Mouse (Mus musculus) ES-E14 (cell line): ENCODE measurements around the gene Heatr9. TPM values are rescaled to one million over a fixed set of nuclear protein-coding genes. Genes with fewer than 3 reads are reported as not detected.

ENCODE experiments used
- DNase-seq: peaks from one replicate; pipeline ENCODE4 v3.0.0-alpha.2; 2013; ENCODE audit warnings: low read depth, low spot score
- H3K27ac ChIP-seq: 2 replicates; pipeline ENCODE4 v1.5.1; 2012; ENCODE audit warnings: low read depth, mild to moderate bottlenecking, low read length, moderate library complexity, mixed read lengths; ENCODE audit not compliant: poor library complexity, insufficient read depth, severe bottlenecking
- H3K36me3 ChIP-seq: 2 replicates; pipeline ENCODE4 v1.6.1; 2012; ENCODE audit warnings: mild to moderate bottlenecking, low read length, moderate library complexity, mixed read lengths; ENCODE audit not compliant: control insufficient read depth, poor library complexity, insufficient read depth, severe bottlenecking
- H3K4me1 ChIP-seq, 2 experiments: fragments of 150-350 bp in 1 of 2; sonication (generic) in 1 of 2; 2 replicates each; pipeline ENCODE4 v1.6.1; 2012; ENCODE audit warnings: low read length in 2 of 2, mild to moderate bottlenecking in 1 of 2, mixed read lengths in 1 of 2; ENCODE audit not compliant: control insufficient read depth in 2 of 2, insufficient read depth in 2 of 2, poor library complexity in 1 of 2
- H3K4me3 ChIP-seq, 2 experiments: fragments of 150-350 bp in 1 of 2; sonication (generic) in 1 of 2; 2 replicates each; pipeline ENCODE4 v1.5.1; 2012; ENCODE audit warnings: low read length in 2 of 2, low read depth in 1 of 2, mild to moderate bottlenecking in 1 of 2, mixed read lengths in 1 of 2; ENCODE audit not compliant: insufficient read depth in 1 of 2, poor library complexity in 1 of 2, severe bottlenecking in 1 of 2
- H3K9ac ChIP-seq: 2 replicates; pipeline ENCODE4 v1.6.1; 2012; ENCODE audit warnings: low read depth, mild to moderate bottlenecking, low read length, mixed read lengths; ENCODE audit not compliant: poor library complexity, insufficient read depth, severe bottlenecking
- H3K9me3 ChIP-seq: fragments of 150-350 bp; sonication (generic); 2 replicates; pipeline ENCODE4 v1.6.1; 2012; ENCODE audit warnings: low read depth, mild to moderate bottlenecking, low read length; ENCODE audit not compliant: control insufficient read depth, insufficient read depth
- CHD2 ChIP-seq: IDR thresholded peaks from 2 replicates; pipeline ENCODE4 v1.6.1; 2014; ENCODE audit warnings: mild to moderate bottlenecking, low read depth, low read length, inconsistent platforms
- HCFC1 ChIP-seq: IDR thresholded peaks from 2 replicates; pipeline ENCODE4 v1.6.1; 2012; ENCODE audit warnings: low read length, inconsistent platforms, borderline replicate concordance; ENCODE audit not compliant: insufficient read depth
- MAFK ChIP-seq: IDR thresholded peaks from 2 replicates; pipeline ENCODE4 v1.6.1; 2014; ENCODE audit warnings: mild to moderate bottlenecking, low read depth, low read length, inconsistent platforms; ENCODE audit not compliant: insufficient read depth
- ZC3H11A ChIP-seq: IDR thresholded peaks from 2 replicates; pipeline ENCODE4 v1.6.1; 2012; ENCODE audit warnings: low read depth, mild to moderate bottlenecking, inconsistent platforms, low read length, borderline replicate concordance
- ZNF384 ChIP-seq: IDR thresholded peaks from 2 replicates; pipeline ENCODE4 v1.6.1; 2012; ENCODE audit warnings: low read depth, low read length, inconsistent platforms
- in situ Hi-C, 2 experiments: fragments of 600-800 bp; cut with MboI; formaldehyde crosslinking; loops; one replicate each; pipeline ENCODE4 v1.15.1; 2025; ENCODE audit warnings: low sequenced_read_pairs in 2 of 2, inconsistent platforms in 1 of 2; ENCODE audit not compliant: unreplicated experiment in 2 of 2
- total RNA-seq: library from RNA; depleted of rRNA; stranded (reverse); fragments of 300-350 nt; gene quantifications from 2 replicates; pipeline ENCODE4 v1.2.3, GENCODE M21; 2012

Gene Heatr9
- total RNA-seq, 1 experiment, result not detected

GRCm38 (mm10) chr11:83495571-83495970 lies 26.4 kb downstream of the Heatr9 start:
- peaks cover 2 to 15% of the 10 kb centered on the region in 2 experiments for H3K4me1 ChIP-seq
- H3K27ac ChIP-seq, result peak overlapping the region; percentile 44; the same call in 1 of the 2 replicates
- no peak overlapping the region for H3K4me3 ChIP-seq
- TF ChIP-seq CHD2 (0 out of 2 replicates have a peak, but pooled peaks have one; percentile 39), MAFK (no peak), HCFC1 (no peak)
- in situ Hi-C loops, result no loop called here
- H3K9me3 ChIP-seq, result no peaks in the 10 kb centered on the region
- peaks cover 3% of the 10 kb centered on the region for H3K36me3 ChIP-seq
- H3K9ac ChIP-seq, result no peak overlapping the region
- DNase-seq, result peak; percentile 57

GRCm38 (mm10) chr11:83491488-83491887 lies 30.5 kb downstream of the Heatr9 start:
- Histone ChIP-seq H3K36me3 (peaks cover 5% of the 10 kb centered on the region; the same call in 1 of the 2 replicates), H3K4me1 (peaks cover 2 to 15% of the 10 kb centered on the region in 2 experiments), H3K27ac (no peak overlapping the region), H3K9me3 (0 out of 2 replicates have a peak, but pooled peaks cover 1% of the 10 kb centered on the region), H3K4me3 (no peak overlapping the region), H3K9ac (no peak overlapping the region)
- no peak for TF ChIP-seq HCFC1
- TF ChIP-seq ZNF384, result no peak
- no peak for TF ChIP-seq ZC3H11A
- TF ChIP-seq MAFK, result no peak
- TF ChIP-seq CHD2, result no peak
- in situ Hi-C loops, result no loop called here
- DNase-seq, result no peak

GRCm38 (mm10) chr11:83473235-83474016 lies 48.5 kb downstream of the Heatr9 start:
- TF ChIP-seq CHD2 (no peak), MAFK (no peak), ZC3H11A (no peak), HCFC1 (no peak), ZNF384 (no peak)
- H3K27ac ChIP-seq, result peak overlapping the region; percentile 81
- in situ Hi-C loops, result no loop called here
- no peaks in the 10 kb centered on the region for H3K4me1 ChIP-seq
- peaks cover 6% of the 10 kb centered on the region for H3K36me3 ChIP-seq
- peak overlapping the region; percentile 98 for H3K9ac ChIP-seq
- DNase-seq, result no peak
- peaks cover 10% of the 10 kb centered on the region for H3K9me3 ChIP-seq
- peak overlapping the region; percentile 93 to 94 for H3K4me3 ChIP-seq

- peaks cover 14% of the 10 kb centered on the region for H3K9me3 ChIP-seq
- H3K36me3 ChIP-seq, result peaks cover 4% of the 10 kb centered on the region
- peak; percentile 99 for DNase-seq
- peak within 1 kb of the TSS; percentile 98 for H3K9ac ChIP-seq
- H3K4me1 ChIP-seq, result no peaks in the 10 kb centered on the region
- H3K27ac ChIP-seq, result peak within 1 kb of the TSS; percentile 81
- H3K4me3 ChIP-seq, result peak within 1 kb of the TSS; percentile 93 to 94
- TF ChIP-seq HCFC1 (peak; percentile 53; the same call in 1 of the 2 replicates), MAFK (no peak), CHD2 (no peak), ZNF384 (no peak)
- in situ Hi-C loops, result no loop called here
Measured at GRCm38 (mm10) chr11:83472324-83473234, 49.4 kb downstream of the Heatr9 start, which contains the start of gene Taf15. Gene Taf15 (plus strand): TSS chr11:83473086.
